Mouse (Mus musculus): ENCODE results near the gene Kirrel3. TPM values are rescaled to one million over a fixed set of nuclear protein-coding genes. Genes with fewer than 3 reads are reported as not detected.

Kirrel3 gene
- polyA plus RNA-seq, 1 experiment from 2014 or later, result 0.72 TPM

DNA sequence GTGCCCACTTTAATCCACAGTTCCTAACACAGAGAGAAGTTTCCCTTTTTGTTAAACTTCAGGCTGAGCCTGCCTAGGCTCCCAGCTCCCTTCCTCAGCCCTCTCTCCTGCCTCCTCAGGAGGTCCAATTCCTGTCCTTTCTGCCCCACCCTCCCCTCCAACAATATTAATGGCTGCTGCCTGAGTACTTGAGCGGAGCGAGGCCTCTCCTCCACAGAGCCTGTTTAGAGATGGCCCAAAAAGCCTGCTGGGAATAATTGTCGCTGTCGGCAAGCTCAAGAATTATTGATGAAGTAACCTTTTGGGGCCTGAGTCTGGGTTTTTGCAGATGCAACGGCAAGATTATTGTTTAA, 236.5 kb downstream of the Kirrel3 start:
- ATAC-seq (peak; percentile 37; the same call in 1 of the 2 replicates), DNase-seq (ENCODE audit: low spot score) (peak; percentile 13)
- Histone ChIP-seq H3K4me3 (ENCODE audit: low read depth, low read length) (no peak overlapping the region), H3K9me3 (ENCODE audit: low read length) (no peaks in the 10 kb centered on the region), H3K4me2 (replicated peaks; ENCODE audit: low read depth, low read length) (no peak overlapping the region), H3K4me1 (ENCODE audit: insufficient read depth, low read depth, low read length) (no peaks in the 10 kb centered on the region), H3K9ac (replicated peaks; ENCODE audit: low read depth) (no peak overlapping the region), H3K27ac (ENCODE audit: low read length) (no peak overlapping the region), H3K36me3 (ENCODE audit: insufficient read depth, low read length) (no peaks in the 10 kb centered on the region), H3K27me3 (replicated peaks; ENCODE audit: insufficient read depth, low read length) (no peaks in the 10 kb centered on the region)
- 43% methylated on average over 5 of the region's 5 CpGs for WGBS
- TF ChIP-seq EP300 (IDR thresholded peaks at IDR 0.05), result no peak
- no peak for TF ChIP-seq CTCF (IDR thresholded peaks at IDR 0.05)

DNA sequence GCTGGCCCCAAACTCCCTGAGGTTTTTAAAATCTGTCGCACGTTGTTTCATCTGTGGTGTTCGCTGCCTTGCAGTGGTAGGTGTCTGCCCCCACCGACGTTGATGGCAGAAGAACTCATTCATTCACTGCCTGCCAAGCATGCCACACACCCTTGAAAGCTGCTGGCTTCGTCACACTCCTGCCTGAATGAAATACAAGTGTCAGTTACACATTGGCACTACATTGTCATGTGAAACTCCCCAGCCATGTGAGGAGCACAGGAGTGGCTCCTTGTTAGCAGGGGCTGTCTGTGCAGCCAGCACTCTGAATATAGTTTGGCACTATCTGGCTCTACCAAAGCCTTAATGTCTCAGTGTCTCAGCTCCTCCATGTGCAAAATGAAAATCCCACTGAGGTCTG, 246.8 kb downstream of the Kirrel3 start:
- Histone ChIP-seq H3K27me3 (replicated peaks; ENCODE audit: insufficient read depth, low read length) (no peaks in the 10 kb centered on the region), H3K9ac (replicated peaks; ENCODE audit: low read depth) (no peak overlapping the region), H3K36me3 (ENCODE audit: insufficient read depth, low read length) (no peaks in the 10 kb centered on the region), H3K4me1 (ENCODE audit: insufficient read depth, low read depth, low read length) (no peaks in the 10 kb centered on the region), H3K27ac (ENCODE audit: low read length) (no peak overlapping the region), H3K4me3 (ENCODE audit: low read depth, low read length) (no peak overlapping the region), H3K4me2 (replicated peaks; ENCODE audit: low read depth, low read length) (no peak overlapping the region), H3K9me3 (ENCODE audit: low read length) (no peaks in the 10 kb centered on the region)
- TF ChIP-seq EP300 (IDR thresholded peaks at IDR 0.05), result no peak
- 40% methylated on average over 6 of the region's 6 CpGs for WGBS
- DNase-seq (ENCODE audit: low spot score), result no peak
- no peak for ATAC-seq

DNA sequence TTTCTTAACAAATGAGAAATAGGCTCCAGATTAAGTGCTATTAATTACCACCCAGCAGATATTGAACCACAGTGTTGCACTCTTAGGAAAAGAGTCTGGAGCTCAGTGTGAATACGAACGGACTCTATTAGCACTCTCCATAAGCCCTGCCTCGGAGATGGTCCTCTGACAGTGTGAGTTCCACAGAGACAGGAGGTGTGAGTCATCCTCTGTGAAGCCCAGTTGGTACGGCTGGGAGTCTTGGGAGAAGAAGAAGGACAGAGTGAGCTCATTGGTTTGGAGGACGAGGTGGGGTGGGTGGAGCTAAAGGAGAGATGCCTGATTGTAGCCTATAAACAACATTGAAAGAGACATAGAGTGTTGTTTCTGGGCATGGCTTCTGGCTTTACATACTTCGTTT, 247.9 kb downstream of the Kirrel3 start:
- Histone ChIP-seq H3K9ac (replicated peaks; ENCODE audit: low read depth) (no peak overlapping the region), H3K4me1 (ENCODE audit: insufficient read depth, low read depth, low read length) (no peaks in the 10 kb centered on the region), H3K36me3 (ENCODE audit: insufficient read depth, low read length) (no peaks in the 10 kb centered on the region), H3K27me3 (replicated peaks; ENCODE audit: insufficient read depth, low read length) (no peaks in the 10 kb centered on the region), H3K9me3 (ENCODE audit: low read length) (no peaks in the 10 kb centered on the region), H3K27ac (ENCODE audit: low read length) (no peak overlapping the region), H3K4me2 (replicated peaks; ENCODE audit: low read depth, low read length) (no peak overlapping the region), H3K4me3 (ENCODE audit: low read depth, low read length) (no peak overlapping the region)
- ATAC-seq (no peak), DNase-seq (ENCODE audit: low spot score) (no peak)
- 66% methylated on average over 6 of the region's 6 CpGs for WGBS
- TF ChIP-seq EP300 (IDR thresholded peaks at IDR 0.05) (no peak), CTCF (IDR thresholded peaks at IDR 0.05) (no peak)

DNA sequence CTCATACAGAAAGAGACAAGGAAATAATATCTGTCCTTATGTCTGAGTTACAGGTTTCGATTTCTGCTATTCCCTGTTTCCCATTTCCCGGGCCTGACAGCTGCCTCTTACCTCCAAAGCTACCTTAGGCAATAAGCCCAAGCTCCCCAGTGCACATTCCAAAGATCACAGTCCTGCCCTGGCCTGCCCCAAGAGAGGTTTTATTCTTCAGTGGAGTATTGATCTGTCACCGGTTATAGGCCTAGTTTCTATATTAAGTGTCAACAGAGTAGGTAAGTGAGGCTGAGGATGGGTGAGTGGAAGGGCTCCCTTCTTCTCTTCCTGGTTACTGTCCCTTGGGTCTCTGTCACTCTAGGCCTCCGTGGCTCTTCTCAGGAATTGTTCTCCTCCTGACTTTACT, 249.3 kb downstream of the Kirrel3 start:
- DNase-seq (ENCODE audit: low spot score) (no peak), ATAC-seq (no peak)
- H3K4me1 ChIP-seq (ENCODE audit: insufficient read depth, low read depth, low read length), result no peaks in the 10 kb centered on the region
- no peak overlapping the region for H3K27ac ChIP-seq (ENCODE audit: low read length)
- H3K27me3 ChIP-seq (replicated peaks; ENCODE audit: insufficient read depth, low read length), result no peaks in the 10 kb centered on the region
- H3K4me2 ChIP-seq (replicated peaks; ENCODE audit: low read depth, low read length), result no peak overlapping the region
- H3K36me3 ChIP-seq (ENCODE audit: insufficient read depth, low read length), result no peaks in the 10 kb centered on the region
- WGBS, result 84% methylated on average over 4 of the region's 4 CpGs
- H3K9ac ChIP-seq (replicated peaks; ENCODE audit: low read depth), result no peak overlapping the region
- no peaks in the 10 kb centered on the region for H3K9me3 ChIP-seq (ENCODE audit: low read length)
- H3K4me3 ChIP-seq (ENCODE audit: low read depth, low read length), result no peak overlapping the region
- no peak for TF ChIP-seq EP300 (IDR thresholded peaks at IDR 0.05)
- no peak for TF ChIP-seq CTCF (IDR thresholded peaks at IDR 0.05)

DNA sequence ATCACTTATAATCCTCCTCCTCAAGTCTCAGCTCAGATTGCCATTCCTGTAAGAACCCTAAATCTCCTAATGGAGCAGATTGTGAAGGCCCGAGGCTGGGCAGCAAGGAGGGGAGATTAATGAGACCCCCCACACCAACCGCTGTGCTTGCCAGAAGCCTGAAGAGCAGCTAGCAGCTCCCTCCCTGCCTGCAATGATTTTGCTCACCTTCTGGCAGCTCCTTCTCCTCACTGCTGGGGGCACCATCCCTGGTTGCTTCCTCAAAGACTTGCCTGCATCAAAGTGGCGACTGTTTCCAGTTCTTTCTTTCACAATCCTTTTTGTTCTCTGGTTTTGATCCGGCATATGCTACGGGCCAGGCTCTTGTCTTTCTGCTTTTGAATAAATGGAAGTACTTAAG, 253.7 kb downstream of the Kirrel3 start:
- Histone ChIP-seq H3K4me2 (replicated peaks; ENCODE audit: low read depth, low read length) (no peak overlapping the region), H3K4me3 (ENCODE audit: low read depth, low read length) (no peak overlapping the region), H3K9me3 (ENCODE audit: low read length) (no peaks in the 10 kb centered on the region), H3K4me1 (ENCODE audit: insufficient read depth, low read depth, low read length) (no peaks in the 10 kb centered on the region), H3K27ac (ENCODE audit: low read length) (no peak overlapping the region), H3K36me3 (ENCODE audit: insufficient read depth, low read length) (no peaks in the 10 kb centered on the region), H3K9ac (replicated peaks; ENCODE audit: low read depth) (no peak overlapping the region), H3K27me3 (replicated peaks; ENCODE audit: insufficient read depth, low read length) (no peaks in the 10 kb centered on the region)
- WGBS, result 59% methylated on average over 5 of the region's 5 CpGs
- no peak for TF ChIP-seq CTCF (IDR thresholded peaks at IDR 0.05)
- no peak for TF ChIP-seq EP300 (IDR thresholded peaks at IDR 0.05)
- no peak for DNase-seq (ENCODE audit: low spot score)
- no peak for ATAC-seq

DNA sequence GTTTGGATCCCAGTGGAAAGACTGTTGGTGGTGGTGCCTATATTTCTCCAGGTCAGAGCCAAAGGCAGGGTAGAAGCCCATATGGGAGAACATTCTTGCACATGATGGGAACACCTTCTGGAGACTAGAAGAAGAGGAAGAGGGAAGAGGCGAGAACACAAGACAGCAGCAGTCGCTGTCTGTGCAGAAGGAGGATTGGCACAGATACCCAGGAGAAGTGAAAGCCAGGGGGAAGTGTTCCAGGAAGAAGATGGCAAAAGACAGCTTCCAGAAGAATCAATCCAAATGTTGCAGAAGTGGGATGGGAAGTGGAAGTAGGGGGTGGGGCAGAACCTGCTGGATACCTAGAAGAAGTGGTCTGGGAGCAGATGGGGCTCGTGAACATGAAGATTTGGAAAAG, 255.1 kb downstream of the Kirrel3 start:
- 84% methylated on average over 3 of the region's 3 CpGs for WGBS
- Histone ChIP-seq H3K27me3 (replicated peaks; ENCODE audit: insufficient read depth, low read length) (no peaks in the 10 kb centered on the region), H3K9me3 (ENCODE audit: low read length) (no peaks in the 10 kb centered on the region), H3K4me1 (ENCODE audit: insufficient read depth, low read depth, low read length) (no peaks in the 10 kb centered on the region), H3K36me3 (ENCODE audit: insufficient read depth, low read length) (no peaks in the 10 kb centered on the region), H3K27ac (ENCODE audit: low read length) (no peak overlapping the region), H3K4me2 (replicated peaks; ENCODE audit: low read depth, low read length) (no peak overlapping the region), H3K4me3 (ENCODE audit: low read depth, low read length) (no peak overlapping the region), H3K9ac (replicated peaks; ENCODE audit: low read depth) (no peak overlapping the region)
- no peak for DNase-seq (ENCODE audit: low spot score)
- no peak for ATAC-seq
- TF ChIP-seq CTCF (IDR thresholded peaks at IDR 0.05), result no peak
- no peak for TF ChIP-seq EP300 (IDR thresholded peaks at IDR 0.05)

DNA sequence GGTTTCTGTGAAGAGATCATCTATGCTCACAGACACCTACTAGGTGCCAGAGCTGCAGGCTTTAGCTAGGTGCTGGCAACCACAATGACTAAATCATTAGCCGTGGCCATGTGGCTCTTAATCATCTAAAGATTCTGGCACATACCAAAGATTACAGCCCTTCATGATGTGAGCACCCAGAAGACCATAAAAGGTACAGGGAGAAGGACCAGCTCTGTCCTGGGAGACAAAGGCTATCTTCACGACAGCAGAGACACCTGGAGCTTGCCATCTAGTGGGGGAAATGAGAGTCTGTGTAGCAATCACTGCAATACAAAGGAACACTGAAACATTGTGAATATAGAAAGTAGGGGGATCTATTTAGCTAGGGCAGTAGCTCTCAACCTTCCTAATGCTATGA, 262.3 kb downstream of the Kirrel3 start:
- WGBS, result 30% methylated on average over 2 of the region's 2 CpGs
- TF ChIP-seq EP300 (IDR thresholded peaks at IDR 0.05), result no peak
- peak; percentile 43 for TF ChIP-seq CTCF (IDR thresholded peaks at IDR 0.05)
- Histone ChIP-seq H3K4me2 (replicated peaks; ENCODE audit: low read depth, low read length) (no peak overlapping the region), H3K36me3 (ENCODE audit: insufficient read depth, low read length) (no peaks in the 10 kb centered on the region), H3K4me1 (ENCODE audit: insufficient read depth, low read depth, low read length) (no peaks in the 10 kb centered on the region), H3K4me3 (ENCODE audit: low read depth, low read length) (no peak overlapping the region), H3K9me3 (ENCODE audit: low read length) (no peaks in the 10 kb centered on the region), H3K27me3 (replicated peaks; ENCODE audit: insufficient read depth, low read length) (no peaks in the 10 kb centered on the region), H3K9ac (replicated peaks; ENCODE audit: low read depth) (no peak overlapping the region), H3K27ac (ENCODE audit: low read length) (no peak overlapping the region)
- DNase-seq (ENCODE audit: low spot score) (no peak), ATAC-seq (no peak)

All from lung, postnatal 0 days (tissue).